Mouse (Mus musculus): ENCODE data around the gene Gspt1. TPM values are rescaled to one million over a fixed set of nuclear protein-coding genes. Genes with fewer than 3 reads are reported as not detected.

The Gspt1 gene
- polyA plus RNA-seq, 1 experiment: 97.8 TPM

DNA sequence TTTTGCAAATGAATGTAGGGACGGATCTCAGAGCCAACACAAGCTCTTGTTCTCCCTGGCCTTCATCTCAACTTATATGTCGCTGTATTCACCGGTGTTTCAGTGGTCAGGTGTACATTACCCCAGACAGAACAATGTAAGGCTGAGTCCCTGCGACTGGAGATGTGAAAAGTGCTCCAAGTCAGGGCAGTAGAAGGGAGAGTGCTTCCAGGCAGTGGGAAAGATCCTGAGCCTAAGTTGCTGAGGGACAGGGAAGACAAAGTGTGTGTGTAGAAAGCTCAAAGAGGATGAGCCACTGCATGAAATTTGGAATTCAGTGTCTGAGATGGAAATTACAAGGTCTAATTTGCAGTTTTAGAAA is 77.3 kb downstream of the Gspt1 start:
- H3K4me1 ChIP-seq (ENCODE audit: control insufficient read depth, insufficient read depth, insufficient read length, low read length): peaks cover 3% of the 10 kb centered on the region; the same call in 1 of the 2 replicates
- peak overlapping the region; percentile 89 for H3K4me3 ChIP-seq (ENCODE audit: insufficient read depth, low read depth, low read length)
- peak overlapping the region; percentile 80 for H3K27ac ChIP-seq (replicated peaks; ENCODE audit: low read depth, low read length)

DNA sequence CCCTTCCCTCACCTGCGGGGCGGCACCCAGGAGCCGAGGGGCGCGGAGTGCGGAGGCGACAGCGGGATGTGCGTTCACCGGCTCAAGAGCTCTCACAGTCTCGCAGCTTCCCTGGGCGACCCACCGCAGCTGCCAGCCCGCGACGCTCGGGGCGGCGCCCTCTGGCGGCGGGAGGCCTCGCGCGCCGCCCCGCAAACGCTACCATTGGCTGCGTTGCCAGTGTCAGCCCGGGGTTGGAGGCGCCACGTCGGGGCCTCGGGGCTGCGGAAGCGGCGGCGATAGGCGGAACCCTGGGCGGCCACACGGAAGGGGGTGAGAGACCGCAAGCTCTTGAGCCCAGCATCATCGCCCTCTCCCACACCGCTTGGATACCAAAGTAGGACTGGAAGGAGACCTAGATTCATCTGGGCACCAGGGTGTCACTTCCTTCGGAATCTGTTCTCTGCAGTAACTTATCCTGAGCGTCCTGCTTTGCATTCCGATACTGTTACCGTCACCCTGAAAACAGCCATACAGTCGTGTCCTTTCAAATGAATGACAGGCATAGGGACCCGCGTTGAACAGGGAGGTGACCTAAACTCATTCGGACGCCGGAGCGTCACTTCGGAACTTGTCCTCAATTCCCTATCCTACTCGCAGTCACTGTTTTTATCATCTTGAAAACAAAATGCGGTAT is 77.8 kb downstream of the Gspt1 start, which contains the start of gene Zc3h7a:
Gene Zc3h7a (minus strand): TSS at position 186 of the 676 bp plus-strand sequence.
- Histone ChIP-seq H3K4me1 (ENCODE audit: control insufficient read depth, insufficient read depth, insufficient read length, low read length) (peaks cover 4% of the 10 kb centered on the region; the same call in 1 of the 2 replicates), H3K4me3 (ENCODE audit: insufficient read depth, low read depth, low read length) (peak within 1 kb of the TSS; percentile 89), H3K27ac (replicated peaks; ENCODE audit: low read depth, low read length) (peak within 1 kb of the TSS; percentile 89)

GRCm38 (mm10) chr16:11175489-11176207 is 78.5 kb downstream of the Gspt1 start:
- H3K27ac ChIP-seq (replicated peaks; ENCODE audit: low read depth, low read length): peak overlapping the region; percentile 89

GRCm38 (mm10) chr16:11175100-11175488 is 79.0 kb downstream of the Gspt1 start:
- H3K4me3 ChIP-seq (ENCODE audit: insufficient read depth, low read depth, low read length): peak overlapping the region; percentile 89
- H3K27ac ChIP-seq (replicated peaks; ENCODE audit: low read depth, low read length): peak overlapping the region; percentile 89
- H3K4me1 ChIP-seq (ENCODE audit: control insufficient read depth, insufficient read depth, insufficient read length, low read length): peaks cover 7% of the 10 kb centered on the region

More at GRCm38 (mm10) chr16:11175489-11176207, 78.5 kb downstream of the Gspt1 start:
- Histone ChIP-seq H3K4me3 (ENCODE audit: insufficient read depth, low read depth, low read length) (peak overlapping the region; percentile 89), H3K4me1 (ENCODE audit: control insufficient read depth, insufficient read depth, insufficient read length, low read length) (peaks cover 7% of the 10 kb centered on the region)

DNA sequence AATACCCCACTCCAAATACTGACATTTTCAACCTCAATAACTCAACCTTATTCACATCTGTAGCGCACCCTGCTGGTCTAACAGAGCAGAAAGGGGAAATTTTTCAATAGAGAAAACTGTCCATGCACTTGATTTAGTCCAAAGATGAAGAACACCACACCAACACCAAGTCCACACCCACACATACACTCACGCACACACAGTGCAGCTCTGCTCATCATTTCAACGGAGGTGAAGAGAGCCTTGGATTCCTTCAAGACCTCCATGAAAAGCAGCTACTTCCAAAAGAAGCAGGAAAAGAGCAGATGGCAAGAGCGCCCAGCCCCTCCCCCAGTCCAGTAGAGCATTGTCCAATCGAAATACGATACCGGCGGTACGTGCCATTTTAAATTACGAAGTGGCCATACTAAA is 79.4 kb downstream of the Gspt1 start:
- peak overlapping the region; percentile 89 for H3K4me3 ChIP-seq (ENCODE audit: insufficient read depth, low read depth, low read length)
- peaks cover 7% of the 10 kb centered on the region for H3K4me1 ChIP-seq (ENCODE audit: control insufficient read depth, insufficient read depth, insufficient read length, low read length)
- H3K27ac ChIP-seq (replicated peaks; ENCODE audit: low read depth, low read length): no peak overlapping the region

DNA sequence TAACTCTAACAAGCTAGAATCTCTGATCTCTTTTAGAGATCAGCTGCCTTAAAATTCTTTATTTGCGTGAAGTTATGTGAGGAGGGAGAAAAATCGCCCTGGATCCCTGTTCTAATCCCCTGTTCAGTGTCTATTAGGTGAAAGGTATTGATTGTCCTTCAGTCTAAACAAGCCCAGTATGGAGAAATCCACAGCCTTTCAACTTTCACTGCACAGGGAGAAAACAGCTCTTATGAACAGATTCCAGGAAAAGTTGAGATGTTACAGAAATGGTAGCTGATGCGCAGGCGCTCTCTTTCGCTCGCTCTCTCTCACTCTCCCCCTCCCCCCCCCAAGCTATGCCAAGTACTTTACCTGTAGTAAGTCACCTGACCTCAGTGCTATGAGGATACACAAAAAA is 82.4 kb downstream of the Gspt1 start:
- Histone ChIP-seq H3K4me3 (ENCODE audit: insufficient read depth, low read depth, low read length) (no peak overlapping the region), H3K27ac (replicated peaks; ENCODE audit: low read depth, low read length) (no peak overlapping the region), H3K4me1 (ENCODE audit: control insufficient read depth, insufficient read depth, insufficient read length, low read length) (peaks cover 7% of the 10 kb centered on the region)

Other genes with a start within 250 kb of the Gspt1 start
- 6.4 and 7.7 TPM in 2 replicates for gene Snn, start 193.4 kb downstream of the Gspt1 start, polyA plus RNA-seq (2012; ENCODE audit: insufficient read depth, insufficient read length, missing spikeins)
- 15.6 and 17.6 TPM in 2 replicates for gene Litaf, start 188.2 kb downstream of the Gspt1 start, polyA plus RNA-seq (2012; ENCODE audit: insufficient read depth, insufficient read length, missing spikeins)
- gene Txndc11, start 119.7 kb downstream of the Gspt1 start, polyA plus RNA-seq (2012; ENCODE audit: insufficient read depth, insufficient read length, missing spikeins): 12.3 and 12.6 TPM in 2 replicates
- 21.5 and 24.2 TPM in 2 replicates for gene Zc3h7a, start 77.9 kb downstream of the Gspt1 start, polyA plus RNA-seq (2012; ENCODE audit: insufficient read depth, insufficient read length, missing spikeins)
- 49.0 and 53.6 TPM in 2 replicates for gene Rsl1d1, start 51.0 kb downstream of the Gspt1 start, polyA plus RNA-seq (2012; ENCODE audit: insufficient read depth, insufficient read length, missing spikeins)
- gene Tnfrsf17, start 59.5 kb upstream of the Gspt1 start, polyA plus RNA-seq (2012; ENCODE audit: insufficient read depth, insufficient read length, missing spikeins): not detected in 2 replicates
- gene Snx29, start 68.6 kb upstream of the Gspt1 start, polyA plus RNA-seq (2012; ENCODE audit: insufficient read depth, insufficient read length, missing spikeins): 1.7 and 3.6 TPM in 2 replicates

All from brown adipose tissue, adult 24 weeks (tissue).